Mouse (Mus musculus): ENCODE measurements at regions not wholly inside any gene's neighbourhood (a gene's known extent, or its start where the extent isn't known, plus 50 kb on each side); places are given as distances from the start of the nearest gene placed in this dataset.

GRCm38 (mm10) chr2:161340291-161340690, 231.4 kb upstream of the Chd6 start:
- DNase-seq (ENCODE audit: low spot score) = no peak

DNA sequence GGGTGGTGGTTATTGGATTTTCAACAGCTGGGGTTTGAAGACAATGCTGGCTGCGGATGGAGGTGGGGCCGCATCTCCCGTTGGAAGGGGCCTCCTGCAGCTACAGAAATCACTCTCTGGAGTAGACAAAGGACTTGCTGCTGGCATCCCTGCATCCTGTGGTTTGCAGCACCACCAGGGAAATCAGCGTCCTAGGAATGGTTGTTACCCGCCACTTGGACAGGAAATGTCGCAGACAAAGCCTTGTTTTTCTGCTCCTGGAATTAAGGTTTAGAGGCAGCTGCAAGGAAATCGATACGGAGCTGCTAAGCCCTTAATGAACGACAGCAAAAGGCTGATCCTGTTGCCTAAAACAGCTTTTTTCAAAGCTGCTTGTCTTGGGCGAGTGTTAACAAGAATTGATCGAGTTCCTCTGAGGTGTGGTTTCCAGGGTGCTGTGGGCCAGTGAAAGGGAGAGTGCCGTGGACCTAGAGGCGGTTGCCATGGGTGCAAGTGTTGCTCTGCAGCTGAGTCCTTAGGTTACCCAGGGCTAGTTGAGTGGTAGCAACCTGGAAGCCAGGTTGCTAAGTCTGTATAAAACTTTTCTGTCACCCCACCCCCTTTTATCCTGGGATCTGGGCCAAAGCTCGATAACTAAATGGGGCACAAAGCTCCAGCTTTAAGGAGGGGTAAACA, 230.6 kb upstream of the Chd6 start:
- DNase-seq (ENCODE audit: low spot score) = no peak

DNA sequence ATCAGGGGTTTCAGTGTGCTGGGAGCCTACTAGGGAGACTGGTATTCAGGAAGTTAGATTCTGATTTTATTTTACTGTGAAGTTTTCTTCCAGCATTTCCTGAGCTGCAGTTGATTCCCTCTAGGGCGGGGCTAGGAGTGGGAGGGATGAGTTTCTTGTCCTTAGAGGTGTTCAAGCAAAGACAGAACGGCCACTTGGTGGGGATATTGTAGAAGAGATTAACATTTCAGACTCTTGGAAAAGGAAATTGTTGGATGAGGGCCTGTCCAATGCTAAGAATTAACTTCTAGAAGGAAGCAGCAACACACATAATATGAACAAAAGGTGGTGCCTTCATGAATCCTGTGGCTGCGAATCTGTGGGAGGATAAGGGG, 230.1 kb upstream of the Chd6 start:
- DNase-seq (ENCODE audit: low spot score) = no peak

DNA sequence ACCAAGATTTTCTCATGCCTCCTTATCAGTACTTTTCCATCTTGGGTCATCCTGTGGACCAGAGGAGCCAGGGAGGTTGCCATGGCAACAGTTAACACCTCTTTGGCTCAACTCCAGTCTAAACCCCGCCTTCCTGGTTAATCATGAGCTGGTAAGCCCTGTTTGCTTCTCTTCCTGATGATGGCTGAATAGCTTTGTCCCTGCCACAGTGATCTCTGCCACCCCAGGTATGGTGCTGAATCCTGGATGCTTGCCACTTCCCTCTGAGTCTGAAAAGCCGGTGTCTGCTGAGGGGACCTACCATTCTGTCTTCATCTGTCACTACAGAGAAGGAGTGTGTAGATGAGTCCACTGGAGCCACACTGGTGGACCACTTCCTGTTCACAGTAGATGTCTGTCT, 223.8 kb upstream of the Chd6 start:
- no peak for DNase-seq (ENCODE audit: low spot score)

DNA sequence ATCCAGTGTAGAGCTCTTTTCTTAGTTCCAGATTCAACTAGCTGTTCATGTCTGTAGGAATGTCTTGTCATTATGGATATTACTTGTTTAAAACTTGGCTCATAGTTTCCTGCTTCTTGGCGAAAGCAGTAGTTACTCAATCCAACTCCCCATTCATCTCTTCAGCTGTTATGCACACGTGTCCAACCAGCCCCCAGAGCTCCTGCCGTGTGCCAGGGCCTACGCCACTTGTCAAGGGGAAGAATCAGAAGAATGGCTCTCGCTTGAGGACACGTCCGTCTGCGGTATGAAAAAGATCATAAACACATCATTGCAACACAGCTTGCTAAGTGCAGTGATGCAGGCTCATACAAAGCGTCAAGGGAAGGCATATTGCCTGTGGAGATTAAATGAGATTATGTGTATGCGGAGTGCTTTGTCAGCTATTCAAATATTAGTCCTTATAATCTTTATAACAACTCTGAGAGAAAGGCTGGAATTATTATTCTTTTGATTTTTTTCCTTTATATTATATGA, 223.0 kb upstream of the Chd6 start:
- DNase-seq (ENCODE audit: low spot score) = no peak

- DNase-seq (ENCODE audit: low spot score) = no peak
These were observed 193.9 kb upstream of the Chd6 start for GRCm38 (mm10) chr2:161302796-161303195.

DNA sequence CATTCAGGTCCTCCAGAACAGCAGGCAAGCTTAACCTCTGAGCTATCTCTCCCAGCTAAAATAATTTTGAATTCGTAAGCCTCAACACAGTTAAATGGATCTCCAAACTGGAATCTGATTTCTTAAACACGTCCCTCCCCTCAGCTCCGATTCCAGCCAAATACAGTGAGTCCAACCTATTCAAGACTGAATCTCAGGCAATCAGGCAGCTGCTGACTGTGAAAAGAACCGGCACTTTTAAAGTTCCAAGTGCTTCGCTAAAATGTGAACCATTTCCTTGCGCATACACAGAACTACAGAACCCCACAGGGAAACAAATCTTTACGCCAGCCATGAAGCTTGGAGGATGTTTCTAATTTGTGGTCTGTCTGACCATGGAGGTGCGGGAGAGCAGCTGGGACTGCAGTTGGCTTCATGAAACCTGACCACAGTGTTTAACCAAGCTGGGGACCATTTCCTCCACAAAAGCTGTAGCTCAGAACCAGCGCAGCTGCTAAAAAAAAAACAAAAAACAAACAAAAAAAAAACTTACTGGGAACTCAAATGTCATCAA, 160.1 kb upstream of the Chd6 start:
- DNase-seq (ENCODE audit: low spot score) = no peak

GRCm38 (mm10) chr2:161266476-161266875, 157.6 kb upstream of the Chd6 start:
- no peak for DNase-seq (ENCODE audit: low spot score)

- no peak for DNase-seq (ENCODE audit: low spot score)
These were observed 156.3 kb upstream of the Chd6 start for GRCm38 (mm10) chr2:161265211-161265610.

- DNase-seq (ENCODE audit: low spot score) = no peak
These were observed 143.9 kb upstream of the Chd6 start for GRCm38 (mm10) chr2:161252761-161253160.

DNA sequence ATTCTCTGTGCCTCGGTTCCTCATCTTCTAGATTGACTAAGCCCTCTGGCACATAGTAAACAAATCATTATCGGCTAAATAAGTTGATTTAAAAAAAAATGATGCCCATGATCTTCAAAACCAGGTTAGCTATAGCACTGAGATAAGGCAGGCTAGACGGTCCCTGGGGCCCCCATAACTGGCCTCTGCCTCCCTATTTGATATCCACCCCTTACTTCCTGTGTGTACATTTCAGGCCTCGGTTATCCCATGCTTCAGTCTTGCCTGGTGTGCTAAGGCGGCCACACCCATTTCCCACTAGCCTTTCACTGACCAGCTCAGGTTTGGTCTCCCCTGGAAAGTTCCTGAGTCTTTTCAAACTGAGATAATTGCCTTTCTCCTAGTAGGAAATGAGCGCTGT, 132.8 kb upstream of the Chd6 start:
- DNase-seq (ENCODE audit: low spot score) = no peak

- DNase-seq (ENCODE audit: low spot score) = no peak
These were observed 128.5 kb upstream of the Chd6 start for GRCm38 (mm10) chr2:161237280-161237819.

- no peak for DNase-seq (ENCODE audit: low spot score)
These were observed 124.4 kb upstream of the Chd6 start for GRCm38 (mm10) chr2:161233155-161233741.

GRCm38 (mm10) chr2:161231405-161231804, 122.5 kb upstream of the Chd6 start:
- DNase-seq (ENCODE audit: low spot score) = no peak

- DNase-seq (ENCODE audit: low spot score) = no peak
These were observed 106.9 kb upstream of the Chd6 start for GRCm38 (mm10) chr2:161215736-161216135.

GRCm38 (mm10) chr2:161214681-161215458, 106.0 kb upstream of the Chd6 start:
- peak; percentile 60 for DNase-seq (ENCODE audit: low spot score)

- no peak for DNase-seq (ENCODE audit: low spot score)
These were observed 103.5 kb upstream of the Chd6 start for GRCm38 (mm10) chr2:161212322-161212882.

DNA sequence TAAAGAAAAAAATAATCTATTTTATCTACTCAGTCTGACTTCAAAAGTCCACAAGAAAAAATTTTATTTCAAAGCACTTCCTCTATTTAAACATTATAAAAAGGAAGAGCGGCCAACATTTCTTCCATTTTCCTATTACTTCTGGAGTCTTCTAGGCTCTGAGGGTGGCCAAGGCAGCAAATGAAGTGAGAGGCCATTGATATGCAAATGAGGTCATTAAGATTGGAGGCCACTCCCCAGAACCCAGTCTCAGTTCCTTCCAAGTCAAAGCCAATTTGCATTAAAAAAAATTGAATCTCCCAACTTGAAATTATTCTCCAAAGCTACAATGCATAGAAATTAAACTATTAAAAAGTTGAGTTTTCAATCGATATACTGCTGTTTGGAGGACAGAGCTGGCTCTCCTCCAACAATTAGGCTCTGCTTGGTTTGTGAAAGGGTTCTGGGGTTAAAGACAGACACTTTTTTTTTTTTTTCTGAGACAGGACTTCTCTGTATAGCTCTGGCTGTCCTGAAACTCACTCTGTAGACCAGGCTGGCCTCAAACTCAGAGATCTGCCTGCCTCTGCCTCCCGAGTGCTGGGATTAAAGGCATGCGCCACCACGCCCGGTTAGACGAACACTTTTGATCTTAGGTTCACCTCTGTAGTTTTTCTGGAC, 88.0 kb upstream of the Chd6 start:
- no peak for DNase-seq (ENCODE audit: low spot score)

- DNase-seq (ENCODE audit: low spot score) = no peak
These were observed 78.6 kb upstream of the Chd6 start for GRCm38 (mm10) chr2:161187516-161187915.

- DNase-seq (ENCODE audit: low spot score) = no peak
These were observed 76.2 kb upstream of the Chd6 start for GRCm38 (mm10) chr2:161185122-161185521.

- no peak for DNase-seq (ENCODE audit: low spot score)
These were observed 68.6 kb upstream of the Chd6 start for GRCm38 (mm10) chr2:161177355-161178021.

Data from MN1 (cell line).